Mouse (Mus musculus) intestine, postnatal 0 days (tissue): ENCODE results near the gene Eid1. TPM values are rescaled to one million over a fixed set of nuclear protein-coding genes. Genes with fewer than 3 reads are reported as not detected.

ENCODE experiments used
- ATAC-seq: fragments of 200-750 bp; cut with Nextera tagmentation; 2 replicates; pipeline ENCODE4 v1.8.0; 2017; ENCODE audit warnings: mild to moderate bottlenecking, moderate TSS enrichment, moderate library complexity
- H3K27ac ChIP-seq: fragments of 300-500 bp; sonication (generic); 2 replicates; pipeline ENCODE4 v1.5.1; 2014; ENCODE audit warnings: mild to moderate bottlenecking, low read depth, low read length, moderate library complexity
- H3K27me3 ChIP-seq: fragments of 300-500 bp; sonication (generic); replicated peaks from 2 replicates; pipeline ENCODE4 v1.6.1; 2014; ENCODE audit warnings: low read length, mixed read lengths; ENCODE audit not compliant: control insufficient read depth, insufficient read depth
- H3K36me3 ChIP-seq: fragments of 300-500 bp; sonication (generic); 2 replicates; pipeline ENCODE4 v1.6.1; 2014; ENCODE audit warnings: mild to moderate bottlenecking, moderate library complexity; ENCODE audit not compliant: control insufficient read depth, insufficient read depth
- H3K4me1 ChIP-seq: fragments of 300-500 bp; sonication (generic); replicated peaks from 2 replicates; pipeline ENCODE4 v1.6.1; 2014; ENCODE audit warnings: antibody characterized with exemption, low read length, mixed read lengths; ENCODE audit not compliant: control insufficient read depth, insufficient read depth
- H3K4me2 ChIP-seq: fragments of 300-500 bp; sonication (generic); replicated peaks from 2 replicates; pipeline ENCODE4 v1.6.1; 2014; ENCODE audit warnings: low read depth, mild to moderate bottlenecking, moderate library complexity
- H3K4me3 ChIP-seq: fragments of 300-500 bp; sonication (generic); 2 replicates; pipeline ENCODE4 v1.5.1; 2014; ENCODE audit warnings: low read depth, low read length
- H3K9ac ChIP-seq: fragments of 300-500 bp; sonication (generic); 2 replicates; pipeline ENCODE4 v1.6.1; 2014; ENCODE audit warnings: mild to moderate bottlenecking, low read depth, low read length
- H3K9me3 ChIP-seq: fragments of 300-500 bp; sonication (generic); 2 replicates; pipeline ENCODE4 v1.6.1; 2016; ENCODE audit warnings: mixed run types; ENCODE audit not compliant: control insufficient read depth
- CTCF ChIP-seq: sonication (generic); IDR thresholded peaks from 2 replicates; pipeline ENCODE4 v1.5.1; 2016; ENCODE audit warnings: low read depth, mild to moderate bottlenecking, control low read depth, antibody characterized with exemption, moderate library complexity
- WGBS: fragments of 180-500 bp; shearing (Covaris S2); extraction: QIAGEN DNeasy Blood & Tissue Kit; methylation state at CpG from one replicate; pipeline ENCODE4 v1.1.7; 2014; 5-methylcytosine and 5-hydroxymethylcytosine counted together
- polyA plus RNA-seq: library from polyadenylated mRNA; unstranded; fragments of >200 nt; fragmentation: Nextera tagmentation; extraction: Ambion mirVana; gene quantifications from 2 replicates; pipeline ENCODE4 v1.2.1, GENCODE M21; 2015

Eid1 gene
- polyA plus RNA-seq, 1 experiment from 2014 or later = 67.4 TPM

DNA sequence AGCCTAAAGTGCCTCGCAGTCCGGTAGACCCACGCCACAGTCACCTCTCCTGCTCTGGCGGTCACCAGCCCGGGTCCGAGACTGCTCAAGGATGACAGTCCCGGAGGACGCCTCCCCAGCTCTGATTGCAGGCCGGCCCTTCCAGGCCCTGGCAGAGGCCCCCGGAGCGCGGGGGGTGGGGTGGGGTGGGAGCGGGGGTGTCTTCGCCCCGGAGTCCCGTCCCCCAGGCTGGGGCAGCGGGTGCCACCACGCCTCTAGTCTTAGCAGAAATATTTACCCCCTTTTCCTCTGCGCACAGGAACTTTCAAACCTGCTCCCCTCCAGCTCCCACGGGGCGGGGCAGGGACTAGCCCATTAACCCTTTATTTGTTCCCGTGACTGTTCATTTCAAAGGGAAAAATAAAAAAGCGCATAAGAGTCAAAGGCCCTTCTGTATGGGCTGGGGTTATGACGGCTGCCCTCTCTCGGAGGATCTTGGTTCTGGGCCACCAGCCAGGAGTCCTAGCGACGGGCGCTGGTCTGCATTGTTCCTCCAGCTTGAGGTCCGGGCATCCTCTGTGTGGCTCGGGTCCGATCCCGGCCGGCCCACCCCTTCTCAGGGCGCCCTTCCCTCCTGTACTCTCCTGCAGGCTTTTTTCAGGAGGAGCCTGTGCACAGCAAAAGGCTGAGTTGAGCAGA is 50.7 kb downstream of the Eid1 start:
- TF ChIP-seq CTCF = peak; percentile 52
- Histone ChIP-seq H3K4me2 (peak overlapping the region; percentile 95), H3K27me3 (peaks cover 21% of the 10 kb centered on the region), H3K9ac (no peak overlapping the region), H3K9me3 (no peaks in the 10 kb centered on the region), H3K36me3 (no peaks in the 10 kb centered on the region), H3K27ac (no peak overlapping the region), H3K4me3 (peak overlapping the region; percentile 46), H3K4me1 (peaks cover 3% of the 10 kb centered on the region; the same call in 1 of the 2 replicates)
- peak; percentile 53 for ATAC-seq
- 1% methylated on average over 34 of the region's 34 CpGs for WGBS

DNA sequence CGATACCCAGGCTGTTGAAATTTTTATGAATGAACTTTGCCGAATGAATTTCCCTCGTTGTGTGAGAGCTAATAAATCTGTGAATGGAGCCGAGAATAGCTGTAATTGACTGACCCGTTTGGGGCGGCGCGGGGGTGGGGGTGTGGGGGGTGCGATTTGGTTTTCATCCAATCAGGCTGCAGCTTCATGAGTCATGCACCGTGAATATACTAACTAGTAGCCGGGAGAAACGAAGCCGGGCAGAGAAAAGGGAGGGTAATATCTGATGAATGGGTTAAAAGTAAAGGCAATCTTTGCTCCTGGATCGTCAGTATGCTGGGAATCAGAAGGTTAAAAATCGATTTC is 51.2 kb downstream of the Eid1 start, which contains the start of gene Shc4:
Gene Shc4 (minus strand): TSS at position 63 of the 345 bp plus-strand sequence.
- H3K9ac ChIP-seq = no peak within 1 kb of the TSS
- H3K36me3 ChIP-seq = no peaks in the 10 kb centered on the region
- ATAC-seq = peak; percentile 58
- TF ChIP-seq CTCF = no peak
- peak within 1 kb of the TSS; percentile 46 for H3K4me3 ChIP-seq
- H3K4me1 ChIP-seq = peaks cover 3% of the 10 kb centered on the region; the same call in 1 of the 2 replicates
- under 1% methylated on average over 15 of the region's 15 CpGs for WGBS
- H3K27me3 ChIP-seq = peaks cover 21% of the 10 kb centered on the region
- H3K27ac ChIP-seq = no peak within 1 kb of the TSS
- no peaks in the 10 kb centered on the region for H3K9me3 ChIP-seq
- H3K4me2 ChIP-seq = peak within 1 kb of the TSS; percentile 95

Other genes with a start within 250 kb of the Eid1 start
- gene Gm9913, start 168.0 kb upstream of the Eid1 start, polyA plus RNA-seq = 0.34 and 0.39 TPM in 2 replicates
- 9.9 and 11.2 TPM in 2 replicates for gene Fbn1, start 165.1 kb upstream of the Eid1 start, polyA plus RNA-seq
- 0.98 and 1.3 TPM in 2 replicates for gene Cep152, start 48.0 kb upstream of the Eid1 start, polyA plus RNA-seq
- gene Shc4, start 51.1 kb downstream of the Eid1 start, polyA plus RNA-seq = 0.61 and 0.65 TPM in 2 replicates
- 14.4 and 16.7 TPM in 2 replicates for gene Secisbp2l, start 109.8 kb downstream of the Eid1 start, polyA plus RNA-seq
- 84.1 and 85.3 TPM in 2 replicates for gene Galk2, start 186.0 kb downstream of the Eid1 start, polyA plus RNA-seq
- gene Cops2, start 186.0 kb downstream of the Eid1 start, polyA plus RNA-seq = 28.7 and 29.8 TPM in 2 replicates